Mouse (Mus musculus) small intestine, adult 2 months (tissue): ENCODE measurements at regions not wholly inside any gene's neighbourhood (a gene's known extent, or its start where the extent isn't known, plus 50 kb on each side); places are given as distances from the start of the nearest gene placed in this dataset.

Source experiments
- H3K27ac ChIP-seq: fragments of 200-500 bp; 2 replicates; pipeline ENCODE4 v1.5.1; 2012; ENCODE audit warnings: low read depth, low read length, control low read depth, inconsistent platforms; ENCODE audit not compliant: insufficient read depth
- H3K27me3 ChIP-seq: fragments of 200-500 bp; 2 replicates; pipeline ENCODE4 v1.6.1; 2012; ENCODE audit warnings: mild to moderate bottlenecking, moderate library complexity, low read length, inconsistent platforms; ENCODE audit not compliant: control insufficient read depth, insufficient read depth
- H3K36me3 ChIP-seq: fragments of 200-500 bp; 2 replicates; pipeline ENCODE4 v1.6.1; 2012; ENCODE audit warnings: mild to moderate bottlenecking, low read length, control low read depth, inconsistent platforms; ENCODE audit not compliant: control insufficient read depth, insufficient read depth
- H3K4me1 ChIP-seq: fragments of 200-500 bp; 2 replicates; pipeline ENCODE4 v1.6.1; 2012; ENCODE audit warnings: low read length, inconsistent platforms, mixed read lengths; ENCODE audit not compliant: control insufficient read depth, insufficient read depth, insufficient read length
- H3K4me3 ChIP-seq: fragments of 200-500 bp; 2 replicates; pipeline ENCODE4 v1.5.1; 2012; ENCODE audit warnings: low read depth, mild to moderate bottlenecking, control low read depth, inconsistent platforms, low read length, moderate library complexity
- CTCF ChIP-seq: fragments of 200-500 bp; IDR thresholded peaks from 2 replicates; pipeline ENCODE4 v1.5.1; 2012; ENCODE audit warnings: low read depth, mild to moderate bottlenecking, control low read depth, inconsistent platforms, low read length, moderate library complexity, mixed read lengths; ENCODE audit not compliant: insufficient replicate concordance, insufficient read length; ENCODE audit errors: extremely low read depth
- POLR2A ChIP-seq: fragments of 200-500 bp; IDR thresholded peaks from 2 replicates; pipeline ENCODE4 v1.6.1; 2012; ENCODE audit warnings: low read depth, mild to moderate bottlenecking, control low read depth, inconsistent platforms, low read length, moderate library complexity
- WGBS: fragments of 180-500 bp; shearing (Covaris S2); methylation state at CpG from one replicate; pipeline ENCODE4 v1.1.7; 2018; 5-methylcytosine and 5-hydroxymethylcytosine counted together

GRCm38 (mm10) chr13:84748331-84748730 lies 440.9 kb upstream of the Ccnh start:
- Histone ChIP-seq H3K27ac (no peak overlapping the region), H3K36me3 (no peaks in the 10 kb centered on the region), H3K27me3 (no peaks in the 10 kb centered on the region), H3K4me3 (no peak overlapping the region), H3K4me1 (no peaks in the 10 kb centered on the region)
- 83% methylated on average over 2 of the region's 2 CpGs for WGBS
- TF ChIP-seq CTCF (no peak), POLR2A (no peak)

DNA sequence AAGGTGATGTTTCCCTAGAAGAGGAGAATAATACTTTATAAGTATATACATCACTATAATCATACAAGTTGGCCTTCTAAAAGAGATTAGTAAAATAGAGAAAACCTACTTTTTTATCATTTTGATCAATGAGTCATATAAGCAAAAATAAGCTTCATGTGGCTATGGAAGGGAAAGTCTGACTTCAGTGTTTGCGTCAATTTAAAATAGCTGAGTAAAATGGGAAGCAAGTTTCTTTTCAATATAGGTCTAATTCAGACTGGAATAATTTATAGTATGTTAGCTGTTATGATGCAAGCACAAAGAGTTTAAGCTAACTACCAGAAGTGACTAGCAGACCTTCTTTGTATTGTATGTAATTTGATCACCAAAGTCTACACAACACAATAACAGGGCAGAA lies 440.0 kb upstream of the Ccnh start:
- no peaks in the 10 kb centered on the region for H3K36me3 ChIP-seq
- WGBS, result 95% methylated on average over 1 of the region's 1 CpGs
- no peak overlapping the region for H3K27ac ChIP-seq
- TF ChIP-seq CTCF, result no peak
- no peak for TF ChIP-seq POLR2A
- H3K4me3 ChIP-seq, result no peak overlapping the region
- H3K4me1 ChIP-seq, result no peaks in the 10 kb centered on the region
- no peaks in the 10 kb centered on the region for H3K27me3 ChIP-seq

DNA sequence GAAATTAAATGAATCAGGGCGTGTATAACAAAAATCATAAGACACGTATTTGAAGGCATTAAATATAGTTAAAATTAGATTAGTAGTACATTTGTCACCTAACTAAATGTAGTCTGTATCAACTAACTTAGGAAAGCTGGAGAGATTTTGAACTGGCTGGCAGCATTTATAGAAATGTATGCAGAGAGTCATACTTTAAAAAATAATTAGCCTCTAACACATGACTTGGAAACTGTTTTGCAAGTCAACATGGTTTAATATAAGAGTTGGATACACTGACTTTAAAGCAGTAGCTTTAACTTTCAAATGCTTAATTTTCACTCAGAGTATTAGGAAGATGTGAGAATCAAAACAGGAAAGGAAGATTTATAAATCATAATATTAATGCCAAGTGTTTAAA lies 439.1 kb upstream of the Ccnh start:
- H3K27ac ChIP-seq, result no peak overlapping the region
- no peaks in the 10 kb centered on the region for H3K36me3 ChIP-seq
- H3K4me3 ChIP-seq, result no peak overlapping the region
- TF ChIP-seq POLR2A (no peak), CTCF (no peak)
- H3K27me3 ChIP-seq, result no peaks in the 10 kb centered on the region
- H3K4me1 ChIP-seq, result no peaks in the 10 kb centered on the region
- 81% methylated on average over 2 of the region's 2 CpGs for WGBS

DNA sequence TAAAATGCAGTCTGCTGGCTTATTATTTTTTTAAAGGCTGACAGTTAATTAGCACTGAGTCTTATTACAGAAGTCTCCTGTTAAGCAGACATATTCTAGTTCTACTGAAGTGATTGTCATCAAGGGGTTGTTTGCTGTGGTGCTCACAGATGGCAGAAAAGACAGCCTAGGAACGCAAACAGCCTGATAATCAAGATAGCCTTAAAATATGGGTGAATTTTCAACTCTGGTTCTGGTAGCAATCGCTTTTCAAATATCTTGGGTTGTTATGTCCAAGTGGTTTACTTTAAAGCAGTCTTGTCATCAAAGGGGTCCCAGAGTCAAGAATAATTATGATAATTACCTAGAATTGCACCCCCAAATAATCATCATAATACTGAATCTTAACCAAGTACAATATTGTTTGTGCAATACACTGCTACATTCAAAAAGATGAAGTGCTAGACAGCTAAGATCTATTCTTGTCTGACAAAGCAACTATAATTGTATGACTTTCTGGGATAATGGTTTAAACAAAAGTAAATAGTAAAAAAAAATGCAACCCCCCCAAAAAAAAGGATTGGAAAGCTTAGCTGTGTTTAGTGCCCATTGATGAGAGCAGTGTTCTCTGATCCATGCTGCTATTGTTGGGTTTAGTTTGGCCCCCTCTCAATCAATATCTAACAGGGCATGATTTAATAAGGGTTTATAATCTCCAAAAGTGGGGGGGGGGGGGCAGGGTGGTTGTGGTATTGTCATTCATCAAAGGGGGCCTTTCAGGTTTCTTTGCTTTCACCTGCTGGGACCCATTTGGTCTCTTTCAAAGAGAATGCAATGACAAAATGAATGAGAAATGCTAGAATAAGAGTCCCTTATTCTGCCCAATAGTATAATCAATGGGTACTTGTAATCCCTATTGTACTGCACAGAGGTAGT lies 437.4 kb upstream of the Ccnh start:
- no peaks in the 10 kb centered on the region for H3K27me3 ChIP-seq
- no peak overlapping the region for H3K4me3 ChIP-seq
- H3K36me3 ChIP-seq, result no peaks in the 10 kb centered on the region
- H3K4me1 ChIP-seq, result no peaks in the 10 kb centered on the region
- no peak overlapping the region for H3K27ac ChIP-seq
- TF ChIP-seq POLR2A, result no peak
- TF ChIP-seq CTCF, result no peak
- WGBS, result 61% methylated on average over 2 of the region's 2 CpGs

DNA sequence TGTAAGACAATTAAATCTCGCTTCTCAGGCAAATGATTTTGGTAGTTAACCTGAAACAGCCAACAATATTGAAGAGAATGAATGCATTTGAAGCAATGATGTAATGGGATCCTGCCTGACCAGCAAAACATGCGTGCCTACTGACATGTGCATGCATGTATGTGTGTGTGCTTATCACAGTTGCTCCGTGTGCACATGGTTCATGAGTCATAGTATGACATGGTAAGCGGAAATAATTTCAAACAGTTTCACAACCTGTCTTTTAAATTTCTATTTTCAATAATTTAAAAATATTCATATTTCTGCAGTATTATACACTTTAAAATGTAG lies 436.8 kb upstream of the Ccnh start:
- TF ChIP-seq POLR2A, result no peak
- TF ChIP-seq CTCF, result no peak
- WGBS, result 66% methylated on average over 4 of the region's 4 CpGs
- no peaks in the 10 kb centered on the region for H3K36me3 ChIP-seq
- H3K4me1 ChIP-seq, result no peaks in the 10 kb centered on the region
- no peak overlapping the region for H3K4me3 ChIP-seq
- no peaks in the 10 kb centered on the region for H3K27me3 ChIP-seq
- H3K27ac ChIP-seq, result no peak overlapping the region

GRCm38 (mm10) chr13:84753751-84754500 lies 435.3 kb upstream of the Ccnh start:
- no peak overlapping the region for H3K4me3 ChIP-seq
- H3K36me3 ChIP-seq, result no peaks in the 10 kb centered on the region
- H3K27me3 ChIP-seq, result no peaks in the 10 kb centered on the region
- H3K4me1 ChIP-seq, result no peaks in the 10 kb centered on the region
- 83% methylated on average over 4 of the region's 4 CpGs for WGBS
- H3K27ac ChIP-seq, result no peak overlapping the region
- TF ChIP-seq POLR2A (no peak), CTCF (no peak)
